Mouse (Mus musculus) stomach, postnatal 0 days (tissue): ENCODE results near the gene Sema7a. TPM values are rescaled to one million over a fixed set of nuclear protein-coding genes. Genes with fewer than 3 reads are reported as not detected.

Source experiments
- ATAC-seq: fragments of 200-750 bp; cut with Nextera tagmentation; 2 replicates; pipeline ENCODE4 v1.8.0; 2017; ENCODE audit not compliant: low FRiP score, low TSS enrichment
- DNase-seq: peaks from one replicate; pipeline ENCODE4 v3.0.0-alpha.2; 2016; ENCODE audit warnings: low spot score
- H3K27ac ChIP-seq: fragments of 300-500 bp; sonication (generic); replicated peaks from 2 replicates; pipeline ENCODE4 v1.5.1; 2014; ENCODE audit warnings: mild to moderate bottlenecking, control low read depth
- H3K27me3 ChIP-seq: fragments of 300-500 bp; sonication (generic); 2 replicates; pipeline ENCODE4 v1.6.1; 2014; ENCODE audit warnings: low read length; ENCODE audit not compliant: control insufficient read depth, insufficient read depth
- H3K36me3 ChIP-seq: fragments of 300-500 bp; sonication (generic); 2 replicates; pipeline ENCODE4 v1.6.1; 2014; ENCODE audit warnings: low read length, mixed read lengths; ENCODE audit not compliant: control insufficient read depth, insufficient read depth
- H3K4me1 ChIP-seq: fragments of 300-500 bp; sonication (generic); replicated peaks from 2 replicates; pipeline ENCODE4 v1.6.1; 2014; ENCODE audit warnings: antibody characterized with exemption; ENCODE audit not compliant: control insufficient read depth, insufficient read depth
- H3K4me2 ChIP-seq: fragments of 300-500 bp; sonication (generic); replicated peaks from 2 replicates; pipeline ENCODE4 v1.6.1; 2014; ENCODE audit warnings: low read depth, mild to moderate bottlenecking, control low read depth, moderate library complexity
- H3K4me3 ChIP-seq: fragments of 300-500 bp; sonication (generic); 2 replicates; pipeline ENCODE4 v1.5.1; 2014; ENCODE audit warnings: low read depth, low read length, control low read depth
- H3K9ac ChIP-seq: fragments of 300-500 bp; sonication (generic); 2 replicates; pipeline ENCODE4 v1.6.1; 2014; ENCODE audit warnings: mild to moderate bottlenecking, low read length, control low read depth, mixed read lengths
- H3K9me3 ChIP-seq: fragments of 300-500 bp; sonication (generic); 2 replicates; pipeline ENCODE4 v1.6.1; 2016; ENCODE audit warnings: low read length; ENCODE audit not compliant: control insufficient read depth
- CTCF ChIP-seq: IDR thresholded peaks from 2 replicates; pipeline ENCODE4 v1.5.1; 2016; ENCODE audit warnings: antibody characterized with exemption, low read depth, mild to moderate bottlenecking, moderate library complexity
- EP300 ChIP-seq: optimal IDR thresholded peaks from 2 replicates; pipeline ENCODE3; 2016; ENCODE audit warnings: antibody characterized with exemption
- WGBS: fragments of 180-500 bp; shearing (Covaris S2); extraction: QIAGEN DNeasy Blood & Tissue Kit; methylation state at CpG from one replicate; pipeline ENCODE4 v1.1.7; 2014; 5-methylcytosine and 5-hydroxymethylcytosine counted together
- polyA plus RNA-seq: library from polyadenylated mRNA; unstranded; fragments of >200 nt; fragmentation: Nextera tagmentation; extraction: Ambion mirVana; gene quantifications from 2 replicates; pipeline ENCODE4 v1.2.1, GENCODE M21; 2015

Sema7a gene
- polyA plus RNA-seq, 1 experiment from 2014 or later = 1.0 TPM

DNA sequence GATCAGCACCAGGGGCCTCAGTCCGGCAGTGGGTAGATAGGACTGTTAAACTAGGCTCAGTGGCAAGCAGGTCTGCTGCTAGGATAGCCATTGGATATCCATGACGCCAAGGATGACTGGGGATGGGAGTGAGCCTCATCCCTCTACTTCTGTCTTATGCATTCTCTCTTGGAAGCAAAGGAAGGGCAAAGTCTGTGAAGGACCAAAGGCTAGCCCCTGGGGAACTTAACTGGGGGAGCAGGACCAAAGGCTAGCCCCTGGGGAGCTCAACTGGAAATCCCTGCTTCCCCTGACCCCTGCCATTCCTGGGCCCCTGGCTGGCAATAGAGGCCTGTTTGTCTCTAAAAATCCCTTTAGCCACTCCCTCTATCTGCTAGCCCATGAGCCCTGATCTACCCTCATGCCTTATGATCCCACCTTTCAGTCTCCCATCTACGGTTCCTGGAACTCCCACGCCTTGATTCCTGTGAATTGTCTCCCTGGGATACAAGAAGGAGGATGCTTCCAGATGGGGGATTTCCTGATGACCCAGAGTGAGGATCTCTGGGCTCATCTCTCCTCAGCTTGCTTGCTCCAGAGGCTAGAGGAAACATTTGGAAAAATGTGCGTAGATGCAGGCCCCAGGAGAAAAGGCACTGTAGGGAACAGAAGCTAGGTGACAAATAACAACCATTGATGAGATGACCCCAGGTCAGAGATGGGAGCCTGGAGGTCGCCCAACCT lies 24.8 kb downstream of the Sema7a start:
- WGBS = 83% methylated on average over 6 of the region's 6 CpGs
- TF ChIP-seq EP300 (no peak), CTCF (no peak)
- no peaks in the 10 kb centered on the region for H3K27me3 ChIP-seq
- H3K4me3 ChIP-seq = no peak overlapping the region
- ATAC-seq = no peak
- no peak overlapping the region; the same call in 1 of the 2 replicates for H3K27ac ChIP-seq
- H3K36me3 ChIP-seq = no peaks in the 10 kb centered on the region
- DNase-seq = no peak
- no peak overlapping the region for H3K9ac ChIP-seq
- H3K4me2 ChIP-seq = no peak overlapping the region
- no peaks in the 10 kb centered on the region for H3K4me1 ChIP-seq
- no peaks in the 10 kb centered on the region for H3K9me3 ChIP-seq

DNA sequence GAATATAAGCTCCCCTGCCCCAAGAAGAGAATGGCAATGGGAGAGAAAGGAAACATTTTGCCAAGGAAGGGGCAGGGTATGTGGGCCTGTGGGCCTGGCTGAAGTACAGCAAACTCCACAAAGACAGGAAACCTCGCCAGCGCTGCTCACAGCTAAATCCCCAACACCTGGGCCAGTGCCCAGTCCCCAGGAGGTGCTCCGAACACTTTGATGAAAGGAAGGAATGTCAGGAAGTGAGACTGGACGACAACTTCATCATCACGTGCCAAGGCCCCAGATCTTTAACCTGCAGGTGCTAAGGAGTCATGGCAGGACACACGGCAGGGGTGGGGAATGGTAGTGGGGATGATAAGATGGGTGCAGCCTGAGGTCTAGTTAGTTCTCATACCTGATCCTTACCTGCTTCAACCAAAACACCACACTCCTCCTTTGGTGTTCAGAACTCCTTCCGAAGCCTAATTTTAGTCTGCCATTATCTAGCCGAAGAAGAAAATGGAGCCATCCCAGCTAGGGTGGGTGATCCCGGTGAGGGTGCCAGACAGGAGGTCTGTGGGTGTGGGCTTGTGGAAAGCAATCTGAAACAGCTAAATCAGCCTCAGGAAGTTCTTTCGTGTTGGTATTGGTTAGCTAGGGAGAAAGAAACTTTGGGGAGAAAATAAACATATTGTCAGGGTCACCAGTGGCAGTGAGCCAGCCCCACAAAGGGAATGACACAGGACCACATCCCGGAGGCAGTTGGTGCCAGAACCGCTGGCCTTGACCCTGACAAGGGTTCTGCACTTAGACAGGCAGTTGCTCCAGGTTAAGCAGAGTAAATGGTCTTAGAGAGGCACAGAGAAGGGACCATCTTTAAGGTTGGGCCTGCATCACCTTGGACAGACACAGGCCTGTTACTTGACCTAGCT lies 25.6 kb downstream of the Sema7a start:
- WGBS = 59% methylated on average over 12 of the region's 12 CpGs
- Histone ChIP-seq H3K4me1 (no peaks in the 10 kb centered on the region), H3K27me3 (no peaks in the 10 kb centered on the region), H3K4me3 (no peak overlapping the region), H3K36me3 (no peaks in the 10 kb centered on the region), H3K27ac (no peak overlapping the region), H3K9me3 (no peaks in the 10 kb centered on the region), H3K4me2 (no peak overlapping the region), H3K9ac (no peak overlapping the region)
- ATAC-seq (no peak), DNase-seq (no peak)
- TF ChIP-seq EP300 (no peak), CTCF (no peak)

DNA sequence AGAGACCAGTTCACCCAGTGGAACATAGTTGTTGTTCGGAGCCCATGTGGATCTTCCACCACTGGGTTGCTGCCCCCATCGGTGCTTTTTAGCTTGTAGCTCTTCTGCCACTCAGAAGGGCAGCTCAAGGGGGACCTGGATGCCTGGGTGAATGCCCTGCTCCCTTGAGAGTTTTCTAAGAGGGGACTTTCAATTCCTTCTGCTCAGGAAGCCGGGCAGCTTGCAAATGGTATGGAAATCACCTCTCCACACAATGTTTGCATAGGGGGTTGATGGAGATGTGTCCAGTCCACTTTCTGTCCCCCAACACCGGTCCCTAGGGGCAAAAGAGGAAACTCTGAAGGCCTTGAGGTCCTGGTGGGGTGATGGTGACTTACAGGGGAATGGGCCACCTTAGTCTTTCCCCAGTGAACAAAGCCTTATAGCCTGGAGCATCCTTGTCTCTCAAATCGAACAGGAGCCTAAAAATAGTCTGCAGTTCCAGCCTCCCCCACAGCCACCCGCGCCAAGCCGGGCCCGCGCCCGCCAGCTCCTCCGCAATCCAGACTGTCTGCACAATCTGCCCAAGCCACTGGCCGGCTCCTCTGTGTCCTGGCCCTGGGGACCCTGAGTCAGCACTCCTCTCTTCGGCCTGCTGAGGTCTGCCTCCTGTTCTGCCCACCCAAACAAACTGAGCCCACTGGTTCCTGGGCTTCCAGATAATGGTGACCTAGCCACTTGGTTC lies 27.5 kb downstream of the Sema7a start:
- TF ChIP-seq CTCF (no peak), EP300 (no peak)
- Histone ChIP-seq H3K9ac (no peak overlapping the region), H3K4me3 (no peak overlapping the region)

DNA sequence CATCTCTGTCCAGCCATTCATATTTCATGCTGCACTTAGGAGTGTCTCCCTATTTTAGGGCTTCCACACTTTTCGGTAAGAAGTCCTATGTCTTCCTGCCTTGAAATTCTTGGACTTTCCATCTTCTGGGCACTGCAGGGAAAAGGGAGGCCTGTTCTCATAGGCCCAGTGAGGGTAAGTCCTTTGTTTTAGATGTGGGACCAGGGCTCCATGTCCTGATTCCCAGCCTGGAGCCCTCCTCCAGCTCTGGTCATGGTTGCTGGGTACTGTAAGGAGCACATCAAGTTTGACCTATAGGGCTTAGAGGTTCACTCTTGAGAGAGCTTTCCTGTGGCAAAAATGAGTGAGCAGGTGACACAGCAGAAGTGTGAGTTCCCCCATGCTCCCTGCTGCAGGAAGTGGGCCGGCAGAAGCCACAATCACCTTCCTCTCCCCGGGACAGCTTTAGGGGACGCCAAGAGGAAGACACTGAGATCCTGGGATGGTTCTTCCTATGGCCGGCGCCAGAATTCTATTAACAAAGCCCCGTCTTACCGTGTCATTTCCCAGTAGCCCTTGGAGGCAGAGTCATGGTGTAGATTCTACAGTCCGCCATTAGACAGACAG lies 28.4 kb downstream of the Sema7a start:
- no peak for TF ChIP-seq EP300
- no peak for TF ChIP-seq CTCF
- ATAC-seq = no peak
- H3K36me3 ChIP-seq = no peaks in the 10 kb centered on the region
- no peaks in the 10 kb centered on the region for H3K9me3 ChIP-seq
- no peak overlapping the region for H3K9ac ChIP-seq
- DNase-seq = no peak
- no peaks in the 10 kb centered on the region for H3K27me3 ChIP-seq
- no peak overlapping the region for H3K4me2 ChIP-seq
- H3K27ac ChIP-seq = no peak overlapping the region
- H3K4me3 ChIP-seq = no peak overlapping the region
- WGBS = 80% methylated on average over 9 of the region's 9 CpGs
- peaks cover 4% of the 10 kb centered on the region; the same call in 1 of the 2 replicates for H3K4me1 ChIP-seq

More for the DNA sequence above, 27.5 kb downstream of the Sema7a start:
- H3K27ac ChIP-seq = no peak overlapping the region
- H3K9me3 ChIP-seq = no peaks in the 10 kb centered on the region
- DNase-seq = no peak
- no peaks in the 10 kb centered on the region for H3K36me3 ChIP-seq
- ATAC-seq = no peak
- H3K4me1 ChIP-seq = 0 out of 2 replicates have a peak, but pooled peaks cover 3% of the 10 kb centered on the region
- H3K4me2 ChIP-seq = no peak overlapping the region
- no peaks in the 10 kb centered on the region for H3K27me3 ChIP-seq
- 70% methylated on average over 14 of the region's 14 CpGs for WGBS

DNA sequence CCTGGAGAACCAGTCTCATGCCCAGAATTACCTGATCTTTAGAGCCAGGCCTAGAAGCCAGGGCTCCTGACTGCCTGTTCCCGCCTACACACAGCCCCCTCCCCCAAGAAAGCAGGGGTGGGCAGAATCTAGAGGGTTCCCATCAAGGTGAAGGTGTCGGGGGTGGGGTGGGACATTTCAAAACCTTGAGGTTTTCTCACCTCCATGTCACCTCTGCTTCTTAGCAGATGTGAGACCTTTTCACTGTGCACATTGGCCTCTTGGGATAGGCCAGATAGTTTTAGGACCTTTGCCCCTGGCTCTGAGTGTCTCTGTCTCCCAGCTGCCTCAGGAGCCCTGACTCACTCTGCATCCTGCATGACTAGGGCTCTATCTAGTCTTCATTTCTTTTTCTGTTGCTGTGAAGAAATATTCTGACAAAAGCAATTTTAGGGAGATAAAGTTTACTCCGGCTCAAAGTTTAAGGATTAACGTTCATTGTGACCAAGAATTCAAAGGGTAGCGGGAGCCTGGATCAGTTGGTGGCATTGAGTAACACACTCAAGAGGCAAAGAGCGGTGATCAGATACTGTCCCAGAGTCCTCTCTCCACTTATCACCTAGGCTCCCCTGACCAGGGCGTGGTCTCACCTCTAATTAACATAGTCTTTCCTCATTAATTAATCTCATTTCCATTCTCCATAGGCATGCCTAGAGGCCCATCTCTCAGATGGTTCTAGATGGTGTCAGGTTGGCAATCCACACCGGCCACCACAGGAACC lies 29.1 kb downstream of the Sema7a start:
- H3K9me3 ChIP-seq = no peaks in the 10 kb centered on the region
- H3K4me3 ChIP-seq = no peak overlapping the region
- H3K27me3 ChIP-seq = no peaks in the 10 kb centered on the region
- H3K36me3 ChIP-seq = no peaks in the 10 kb centered on the region
- no peak overlapping the region for H3K9ac ChIP-seq
- 90% methylated on average over 8 of the region's 8 CpGs for WGBS
- no peak overlapping the region for H3K4me2 ChIP-seq
- H3K27ac ChIP-seq = no peak overlapping the region; the same call in 1 of the 2 replicates
- H3K4me1 ChIP-seq = peaks cover 5% of the 10 kb centered on the region; the same call in 1 of the 2 replicates
- ATAC-seq (no peak), DNase-seq (no peak)
- TF ChIP-seq CTCF (no peak), EP300 (no peak)
